Mouse (Mus musculus): Measurements from ENCODE around the gene Timm29. TPM values are rescaled to one million over a fixed set of nuclear protein-coding genes. Genes with fewer than 3 reads are reported as not detected.

Timm29 gene
- 29.3 and 30.7 TPM in 2 replicates for polyA plus RNA-seq (2015; fragmentation: Nextera tagmentation; extraction: Ambion mirVana)

- peak; percentile 93 for ATAC-seq (ENCODE audit: low FRiP score, low TSS enrichment)
- peaks cover 22% of the 10 kb centered on the region for H3K4me1 ChIP-seq (ENCODE audit: insufficient read depth, low read length)
- peaks cover 26% of the 10 kb centered on the region for H3K36me3 ChIP-seq (ENCODE audit: insufficient read depth, low read length)
- H3K4me3 ChIP-seq (ENCODE audit: low read length) = peak within 1 kb of the TSS; percentile 92
- WGBS = 0% methylated on average over 30 of the region's 30 CpGs
- peak within 1 kb of the TSS; percentile 80 for H3K27ac ChIP-seq (ENCODE audit: low read length)
- H3K9ac ChIP-seq (replicated peaks; ENCODE audit: low read length) = peak within 1 kb of the TSS; percentile 80
- no peaks in the 10 kb centered on the region for H3K27me3 ChIP-seq (ENCODE audit: insufficient read depth, low read length)
- no peaks in the 10 kb centered on the region for H3K9me3 ChIP-seq (ENCODE audit: low read length)
- peak within 1 kb of the TSS; percentile 92 for H3K4me2 ChIP-seq (replicated peaks; ENCODE audit: low read depth, low read length)
Observed at GRCm38 (mm10) chr9:21592703-21593121, at the start of gene Timm29, which contains the start of gene Yipf2. TSS of gene Timm29 (plus strand) at chr9:21592722. TSS of gene Yipf2 (minus strand) at chr9:21592828.

- ATAC-seq (ENCODE audit: low FRiP score, low TSS enrichment) = peak; percentile 86
Observed at GRCm38 (mm10) chr9:21545351-21545915, 47.1 kb upstream of the Timm29 start.

GRCm38 (mm10) chr9:21545916-21546788, 46.4 kb upstream of the Timm29 start:
- under 1% methylated on average over 65 of the region's 67 CpGs for WGBS
- Histone ChIP-seq H3K9ac (replicated peaks; ENCODE audit: low read length) (peak overlapping the region; percentile 64), H3K4me2 (replicated peaks; ENCODE audit: low read depth, low read length) (peak overlapping the region; percentile 68), H3K4me3 (ENCODE audit: low read length) (peak overlapping the region; percentile 61), H3K9me3 (ENCODE audit: low read length) (no peaks in the 10 kb centered on the region), H3K27me3 (ENCODE audit: insufficient read depth, low read length) (no peaks in the 10 kb centered on the region), H3K36me3 (ENCODE audit: insufficient read depth, low read length) (peaks cover 4% of the 10 kb centered on the region; the same call in 1 of the 2 replicates), H3K27ac (ENCODE audit: low read length) (peak overlapping the region; percentile 98), H3K4me1 (ENCODE audit: insufficient read depth, low read length) (peaks cover 20% of the 10 kb centered on the region)
- peak; percentile 94 for ATAC-seq (ENCODE audit: low FRiP score, low TSS enrichment)

More at GRCm38 (mm10) chr9:21545351-21545915, 47.1 kb upstream of the Timm29 start:
- H3K9me3 ChIP-seq (ENCODE audit: low read length) = no peaks in the 10 kb centered on the region
- H3K36me3 ChIP-seq (ENCODE audit: insufficient read depth, low read length) = 0 out of 2 replicates have a peak, but pooled peaks cover 3% of the 10 kb centered on the region
- peak overlapping the region; percentile 61 for H3K4me3 ChIP-seq (ENCODE audit: low read length)
- peak overlapping the region; percentile 68 for H3K4me2 ChIP-seq (replicated peaks; ENCODE audit: low read depth, low read length)
- H3K27ac ChIP-seq (ENCODE audit: low read length) = peak overlapping the region; percentile 98
- no peaks in the 10 kb centered on the region for H3K27me3 ChIP-seq (ENCODE audit: insufficient read depth, low read length)
- peaks cover 20% of the 10 kb centered on the region for H3K4me1 ChIP-seq (ENCODE audit: insufficient read depth, low read length)
- H3K9ac ChIP-seq (replicated peaks; ENCODE audit: low read length) = peak overlapping the region; percentile 64
- whole genome bisulfite sequencing = 9% methylated on average over 9 of the region's 9 CpGs

GRCm38 (mm10) chr9:21546789-21547074, 45.8 kb upstream of the Timm29 start, which contains the start of gene Carm1:
TSS of gene Carm1 (plus strand) at chr9:21546894.
- ATAC-seq (ENCODE audit: low FRiP score, low TSS enrichment) = no peak; the same call in 1 of the 2 replicates
- Histone ChIP-seq H3K4me2 (replicated peaks; ENCODE audit: low read depth, low read length) (peak within 1 kb of the TSS; percentile 71), H3K27ac (ENCODE audit: low read length) (peak within 1 kb of the TSS; percentile 98), H3K36me3 (ENCODE audit: insufficient read depth, low read length) (peaks cover 8% of the 10 kb centered on the region; the same call in 1 of the 2 replicates), H3K9me3 (ENCODE audit: low read length) (no peaks in the 10 kb centered on the region), H3K9ac (replicated peaks; ENCODE audit: low read length) (peak within 1 kb of the TSS; percentile 97), H3K4me3 (ENCODE audit: low read length) (peak within 1 kb of the TSS; percentile 61), H3K4me1 (ENCODE audit: insufficient read depth, low read length) (peaks cover 20% of the 10 kb centered on the region), H3K27me3 (ENCODE audit: insufficient read depth, low read length) (no peaks in the 10 kb centered on the region)
- WGBS = under 1% methylated on average over 16 of the region's 52 CpGs

- Histone ChIP-seq H3K36me3 (ENCODE audit: insufficient read depth, low read length) (peaks cover 8% of the 10 kb centered on the region; the same call in 1 of the 2 replicates), H3K4me2 (replicated peaks; ENCODE audit: low read depth, low read length) (peak overlapping the region; percentile 71), H3K4me3 (ENCODE audit: low read length) (peak overlapping the region; percentile 61), H3K9me3 (ENCODE audit: low read length) (no peaks in the 10 kb centered on the region), H3K27me3 (ENCODE audit: insufficient read depth, low read length) (no peaks in the 10 kb centered on the region), H3K9ac (replicated peaks; ENCODE audit: low read length) (peak overlapping the region; percentile 97), H3K4me1 (ENCODE audit: insufficient read depth, low read length) (peaks cover 20% of the 10 kb centered on the region), H3K27ac (ENCODE audit: low read length) (peak overlapping the region; percentile 98)
- peak; percentile 18 for ATAC-seq (ENCODE audit: low FRiP score, low TSS enrichment)
- under 1% methylated on average over 43 of the region's 66 CpGs for WGBS
Observed at GRCm38 (mm10) chr9:21547075-21547941, 45.2 kb upstream of the Timm29 start.

- Histone ChIP-seq H3K27me3 (ENCODE audit: insufficient read depth, low read length) (no peaks in the 10 kb centered on the region), H3K4me3 (ENCODE audit: low read length) (no peak overlapping the region), H3K4me2 (replicated peaks; ENCODE audit: low read depth, low read length) (no peak overlapping the region), H3K36me3 (ENCODE audit: insufficient read depth, low read length) (peaks cover 8% of the 10 kb centered on the region; the same call in 1 of the 2 replicates), H3K9me3 (ENCODE audit: low read length) (no peaks in the 10 kb centered on the region), H3K27ac (ENCODE audit: low read length) (no peak overlapping the region), H3K9ac (replicated peaks; ENCODE audit: low read length) (no peak overlapping the region), H3K4me1 (ENCODE audit: insufficient read depth, low read length) (peaks cover 8% of the 10 kb centered on the region)
- WGBS = 92% methylated on average over 2 of the region's 2 CpGs
- no peak for ATAC-seq (ENCODE audit: low FRiP score, low TSS enrichment)
Observed at GRCm38 (mm10) chr9:21551049-21551448, 41.5 kb upstream of the Timm29 start.

GRCm38 (mm10) chr9:21553607-21554273, 38.8 kb upstream of the Timm29 start:
- Histone ChIP-seq H3K27ac (ENCODE audit: low read length) (no peak overlapping the region), H3K4me2 (replicated peaks; ENCODE audit: low read depth, low read length) (no peak overlapping the region), H3K4me3 (ENCODE audit: low read length) (no peak overlapping the region), H3K36me3 (ENCODE audit: insufficient read depth, low read length) (peaks cover 12% of the 10 kb centered on the region), H3K4me1 (ENCODE audit: insufficient read depth, low read length) (peaks cover 7% of the 10 kb centered on the region; the same call in 1 of the 2 replicates), H3K27me3 (ENCODE audit: insufficient read depth, low read length) (no peaks in the 10 kb centered on the region), H3K9me3 (ENCODE audit: low read length) (no peaks in the 10 kb centered on the region), H3K9ac (replicated peaks; ENCODE audit: low read length) (no peak overlapping the region)
- WGBS = 82% methylated on average over 6 of the region's 6 CpGs
- ATAC-seq (ENCODE audit: low FRiP score, low TSS enrichment) = no peak

- no peak overlapping the region for H3K9ac ChIP-seq (replicated peaks; ENCODE audit: low read length)
- no peaks in the 10 kb centered on the region for H3K9me3 ChIP-seq (ENCODE audit: low read length)
- H3K4me2 ChIP-seq (replicated peaks; ENCODE audit: low read depth, low read length) = no peak overlapping the region
- peaks cover 9% of the 10 kb centered on the region for H3K36me3 ChIP-seq (ENCODE audit: insufficient read depth, low read length)
- no peak overlapping the region for H3K4me3 ChIP-seq (ENCODE audit: low read length)
- H3K4me1 ChIP-seq (ENCODE audit: insufficient read depth, low read length) = peaks cover 6% of the 10 kb centered on the region; the same call in 1 of the 2 replicates
- H3K27ac ChIP-seq (ENCODE audit: low read length) = no peak overlapping the region
- no peak for ATAC-seq (ENCODE audit: low FRiP score, low TSS enrichment)
- 89% methylated on average over 6 of the region's 6 CpGs for WGBS
- H3K27me3 ChIP-seq (ENCODE audit: insufficient read depth, low read length) = no peaks in the 10 kb centered on the region
Observed at GRCm38 (mm10) chr9:21555198-21555742, 37.3 kb upstream of the Timm29 start.

Data from kidney, embryonic 16.5 days (tissue).